Mouse (Mus musculus) bone marrow macrophage, adult 2 months (primary cell): ENCODE data around the gene Col19a1.

Source experiments
- CTCF ChIP-seq: IDR thresholded peaks from 2 replicates; pipeline ENCODE4 v1.5.1; 2012; ENCODE audit warnings: low read depth, mild to moderate bottlenecking, low read length, moderate library complexity
- POLR2A ChIP-seq: IDR thresholded peaks from 2 replicates; pipeline ENCODE4 v1.6.1; 2012; ENCODE audit warnings: mild to moderate bottlenecking, low read depth, low read length, borderline replicate concordance

GRCm38 (mm10) chr1:24244931-24245330 is 342.3 kb downstream of the Col19a1 start:
- no peak for TF ChIP-seq POLR2A
- no peak for TF ChIP-seq CTCF
